Comparison of ENCODE assay signal across 12 mouse cellular contexts in the genomic region with DNA sequence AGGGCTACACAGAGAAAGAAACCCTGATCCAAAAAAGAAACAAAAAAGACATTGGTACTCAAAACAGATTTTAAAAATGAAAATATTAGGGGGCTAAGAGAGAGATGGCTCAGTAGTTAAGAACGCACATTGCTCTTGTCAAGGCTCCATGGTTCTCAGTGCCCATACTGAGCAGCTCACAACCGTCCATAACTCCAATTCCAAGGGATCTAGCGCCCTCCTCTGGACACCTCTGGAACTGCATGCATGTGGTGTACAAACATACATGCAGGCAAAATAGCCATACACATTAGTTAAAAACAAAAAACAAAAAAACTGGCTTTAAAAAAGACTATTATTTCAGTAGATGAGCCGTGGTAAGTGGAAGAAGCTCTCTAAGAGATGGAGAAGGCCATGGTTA. TPM values are rescaled to one million over a fixed set of nuclear protein-coding genes. Genes with fewer than 3 reads are reported as not detected.
DNase-seq lines count a peak whose midpoint lies in the region; ATAC-seq and TF ChIP-seq lines count a peak whose summit lies in the region.
"Had no signal": no experiment of that assay in that cellular context is flagged by ENCODE, and none has a peak within 500 bp of the region (broad histone marks: within the 10 kb centered on the region; RNA-seq: fewer than 3 reads in every experiment).

No protein-coding gene starts in this region.

- H3K36me3 ChIP-seq in small intestine, adult 2 months (ENCODE audit: control insufficient read depth, insufficient read depth, low read length): no peaks in the 10 kb centered on the region
- H3K36me3 ChIP-seq: hindbrain, embryonic 10.5 days had no signal

- TF ChIP-seq POLR2A in lung, adult 2 months (IDR thresholded peaks at IDR 0.05; ENCODE audit: borderline replicate concordance, extremely low read depth, low read depth, low read length): no peak
- TF ChIP-seq POLR2A in small intestine, adult 2 months (IDR thresholded peaks at IDR 0.05; ENCODE audit: low read depth, low read length): no peak

- H3K4me1 ChIP-seq in lung, adult 2 months (ENCODE audit: control insufficient read depth, insufficient read depth, low read length): no peaks in the 10 kb centered on the region
- H3K4me1 ChIP-seq in small intestine, adult 2 months (ENCODE audit: control insufficient read depth, insufficient read depth, insufficient read length, low read length): no peaks in the 10 kb centered on the region
- H3K4me1 ChIP-seq: hindbrain, embryonic 10.5 days; megakaryocyte, embryonic 14.5 days had no signal

- 81% methylated on average over 4 of the region's 4 CpGs for WGBS in lung, adult 2 months
- 72% methylated on average over 4 of the region's 4 CpGs for WGBS in small intestine, adult 2 months

- ATAC-seq in megakaryocyte progenitor cell, adult 5-6 weeks (replicated peaks; ENCODE audit: poor library complexity): no peak

- no peaks in the 10 kb centered on the region for H3K27me3 ChIP-seq in small intestine, adult 2 months (ENCODE audit: control insufficient read depth, insufficient read depth, low read length)

- TF ChIP-seq CTCF in lung, adult 2 months (IDR thresholded peaks at IDR 0.05; ENCODE audit: insufficient read depth, low read length): peak; percentile 40
- peak; percentile 50; the same call in 1 of the 2 replicates for TF ChIP-seq CTCF in small intestine, adult 2 months (IDR thresholded peaks at IDR 0.05; ENCODE audit: extremely low read depth, insufficient read length, insufficient replicate concordance, low read depth, low read length)

- DNase-seq in gastrocnemius, postnatal 10 days: peak; percentile 25
- DNase-seq in gastrocnemius, postnatal 4 days (ENCODE audit: low spot score in 2 of 2): no peak
- DNase-seq in lung, adult 2 months: no peak
- DNase-seq in lung, adult 18-20 months: no peak
- peak; percentile 74 for DNase-seq in R1 (ENCODE audit: low read depth, low spot score)
- DNase-seq in right cerebral cortex, postnatal 10 days (ENCODE audit: low spot score in 2 of 2): no peak

- no peak overlapping the region for H3K27ac ChIP-seq in small intestine, adult 2 months (ENCODE audit: insufficient read depth, low read depth, low read length)
- H3K27ac ChIP-seq: hindbrain, embryonic 10.5 days had no signal

- no peak overlapping the region for H3K4me3 ChIP-seq in lung, adult 2 months (replicated peaks; ENCODE audit: extremely low read depth, low read depth, low read length)
- no peak overlapping the region for H3K4me3 ChIP-seq in small intestine, adult 2 months (ENCODE audit: low read depth, low read length)
- H3K4me3 ChIP-seq: hindbrain, embryonic 10.5 days; megakaryocyte, embryonic 14.5 days had no signal

RNA-seq across cellular contexts. Expression of a gene that starts 19.9 kb away (rescaled TPM):
- under 1 TPM; 0.50 to 0.70 TPM for total RNA-seq in gastrocnemius, postnatal 10 days (2021)
- 1 to 10 TPM in 1 of 2 experiments, under 1 TPM in 1; 0.91 to 1.6 TPM for total RNA-seq in gastrocnemius, postnatal 4 days (2021)
- polyA plus RNA-seq in lung, adult 2 months (2012; rRNA removed): 1.3 and 2.0 TPM in 2 replicates
- 0.34 and 0.42 TPM in 2 replicates for polyA plus RNA-seq in small intestine, adult 2 months (2012; rRNA removed)
- total RNA-seq in megakaryocyte progenitor cell, adult 5-6 weeks (2015): not detected in 2 replicates
- total RNA-seq in megakaryocyte progenitor cell, adult 5-6 weeks (2017): not detected in 2 replicates

RNA-seq across cellular contexts. Expression of a gene that starts 30.2 kb away (rescaled TPM):
- total RNA-seq in gastrocnemius, postnatal 10 days (2021): not detected
- not detected for total RNA-seq in gastrocnemius, postnatal 4 days (2021)
- not detected in 2 replicates for polyA plus RNA-seq in lung, adult 2 months (2012; rRNA removed)
- not detected in 2 replicates for polyA plus RNA-seq in small intestine, adult 2 months (2012; rRNA removed)
- not detected in 2 replicates for total RNA-seq in megakaryocyte progenitor cell, adult 5-6 weeks (2015)
- total RNA-seq in megakaryocyte progenitor cell, adult 5-6 weeks (2017): not detected in 2 replicates
- total RNA-seq: layer of hippocampus, postnatal 25 days had no signal
- polyA plus RNA-seq: hindbrain, embryonic 10.5 days; stomach, embryonic 16.5 days had no signal

RNA-seq across cellular contexts. Expression of a gene that starts 42.7 kb away (rescaled TPM):
- 100 to 1,000 TPM; 111 to 136 TPM for total RNA-seq in gastrocnemius, postnatal 10 days (2021)
- total RNA-seq in gastrocnemius, postnatal 4 days (2021): 100 to 1,000 TPM; 157 to 177 TPM
- polyA plus RNA-seq in lung, adult 2 months (2012; rRNA removed): 21.8 and 38.0 TPM in 2 replicates
- polyA plus RNA-seq in small intestine, adult 2 months (2012; rRNA removed): 78.0 and 81.0 TPM in 2 replicates
- 111 and 130 TPM in 2 replicates for total RNA-seq in megakaryocyte progenitor cell, adult 5-6 weeks (2015)
- total RNA-seq in megakaryocyte progenitor cell, adult 5-6 weeks (2017): 8.4 and 9.5 TPM in 2 replicates

Comparison
In these comparisons a context has a peak if more than half of its experiments do, and no peak if none do; other contexts are left out.
1. DNase-seq: peak in gastrocnemius, postnatal 10 days (single experiment) and R1 (single experiment); none in gastrocnemius, postnatal 4 days (0 of 2), lung, adult 2 months (single experiment), lung, adult 18-20 months (0 of 2) and right cerebral cortex, postnatal 10 days (0 of 2).